Mouse (Mus musculus) spleen, embryonic (tissue): Measurements from ENCODE around the gene Ska3.

ENCODE experiments used
- CTCF ChIA-PET: fragments of 350-600 bp; sonication (Branson Sonifier 250); formaldehyde crosslinking; loops from one replicate; lab custom pipeline; 2022; lab: Charles Lee

Ska3 gene

GRCm38 (mm10) chr14:57797991-57798931 lies 27.7 kb downstream of the Ska3 start, which contains the start of gene Sap18:
Sap18 (plus strand) TSS chr14:57798180.
- CTCF ChIA-PET: interaction anchor here (1.0 kb wide), 1 partner anchor 54 kb away, joined by 3 read pairs; no protein-coding TSS in a partner anchor

DNA sequence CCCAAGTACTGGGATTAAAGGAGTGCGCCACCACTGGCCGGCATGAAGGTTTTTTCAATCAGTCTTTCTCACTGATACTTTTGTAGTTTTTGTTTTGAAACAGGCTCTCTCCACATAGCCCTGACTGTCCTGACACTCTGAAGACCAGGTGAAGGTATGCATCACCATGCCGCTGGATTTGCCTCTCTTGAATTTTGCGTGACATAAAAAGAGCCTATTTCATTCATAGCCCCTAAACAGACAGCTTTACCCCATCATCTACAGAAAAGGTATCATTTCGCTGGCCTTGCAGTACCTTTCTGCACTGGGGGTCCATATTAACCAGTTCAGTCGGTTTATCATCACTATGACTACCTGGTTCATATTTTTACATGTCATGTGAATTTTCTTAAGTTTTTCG lies 28.4 kb downstream of the Ska3 start:
- CTCF ChIA-PET: no interaction called here

DNA sequence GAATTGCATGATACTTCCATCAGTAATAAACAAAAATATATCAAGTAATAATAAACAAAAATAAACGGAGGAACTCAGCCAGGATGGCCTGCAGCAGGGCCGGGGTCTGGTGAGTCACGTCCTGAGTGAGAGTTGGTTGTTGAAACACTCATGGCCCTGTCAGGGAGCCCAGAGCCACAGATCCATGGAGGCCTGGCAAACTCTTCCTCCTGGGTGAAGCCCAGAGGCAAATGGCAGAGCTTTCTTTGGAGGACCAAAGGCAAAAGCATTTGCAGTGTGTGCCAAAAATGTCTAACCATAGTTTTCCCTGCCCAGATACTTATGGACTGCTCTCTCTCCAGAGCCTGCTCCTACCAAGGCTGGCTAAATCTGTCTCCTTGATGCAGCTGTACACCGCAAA lies 34.8 kb downstream of the Ska3 start:
- CTCF ChIA-PET: no interaction called here

DNA sequence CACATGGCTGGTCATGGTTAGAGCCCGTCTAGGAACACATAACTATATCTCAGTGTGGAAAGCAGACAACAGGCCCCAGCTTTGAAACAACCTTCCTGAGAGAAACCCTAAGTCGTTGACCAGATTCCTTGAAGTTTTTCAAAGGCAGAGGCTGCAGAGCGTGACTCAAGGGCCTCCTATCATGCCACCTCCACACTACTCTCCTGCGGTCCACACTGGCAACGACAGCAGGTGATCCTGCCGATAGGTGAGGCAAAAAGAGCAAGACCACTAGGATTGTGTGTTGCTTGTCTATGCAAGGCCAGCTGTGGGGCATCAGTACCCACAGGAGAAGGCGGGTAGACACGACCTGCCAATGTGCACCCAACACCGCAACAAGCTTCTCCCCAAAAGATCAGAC lies 36.2 kb downstream of the Ska3 start:
- CTCF ChIA-PET: no interaction called here

GRCm38 (mm10) chr14:57789311-57789710 lies 36.7 kb downstream of the Ska3 start:
- CTCF ChIA-PET: no interaction called here

- CTCF ChIA-PET: interaction anchor here (0.6 kb wide), 1 partner anchor 9 kb away, joined by 7 read pairs; no protein-coding TSS in a partner anchor
Observed at GRCm38 (mm10) chr14:57787406-57787805, 38.6 kb downstream of the Ska3 start.

DNA sequence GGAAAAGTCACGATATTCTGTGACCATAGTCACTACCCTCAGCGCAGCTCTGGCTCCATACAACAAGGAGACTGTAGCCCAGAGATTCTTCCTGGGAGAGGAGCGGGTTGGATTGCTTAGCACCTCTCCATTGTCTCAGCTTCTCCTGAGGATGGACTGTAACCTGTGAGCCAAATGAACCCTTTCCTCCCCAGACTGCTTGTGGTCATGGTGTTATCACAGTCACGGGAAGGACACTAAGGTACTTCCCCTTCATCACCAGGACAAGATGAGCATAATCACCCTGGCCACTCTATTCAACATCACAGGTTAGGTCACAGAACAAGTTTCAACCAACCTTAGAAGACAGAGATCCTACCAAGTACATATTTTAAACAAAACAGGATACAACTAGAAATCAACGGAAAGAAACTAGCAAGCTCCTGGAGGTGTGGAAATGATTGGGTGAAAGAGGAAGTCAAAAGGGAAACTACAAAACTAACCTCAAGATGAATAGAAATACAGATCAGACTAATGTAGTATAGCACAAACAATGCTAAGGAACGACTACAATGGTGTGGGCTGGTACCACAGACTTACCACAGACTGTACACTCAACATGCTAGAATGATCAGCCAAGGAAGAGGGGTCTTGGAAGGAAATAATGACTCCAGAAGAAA lies 53.7 kb downstream of the Ska3 start:
- CTCF ChIA-PET: interaction anchor here (0.7 kb wide), 1 partner anchor 13 kb away, joined by 3 read pairs; no protein-coding TSS in a partner anchor

DNA sequence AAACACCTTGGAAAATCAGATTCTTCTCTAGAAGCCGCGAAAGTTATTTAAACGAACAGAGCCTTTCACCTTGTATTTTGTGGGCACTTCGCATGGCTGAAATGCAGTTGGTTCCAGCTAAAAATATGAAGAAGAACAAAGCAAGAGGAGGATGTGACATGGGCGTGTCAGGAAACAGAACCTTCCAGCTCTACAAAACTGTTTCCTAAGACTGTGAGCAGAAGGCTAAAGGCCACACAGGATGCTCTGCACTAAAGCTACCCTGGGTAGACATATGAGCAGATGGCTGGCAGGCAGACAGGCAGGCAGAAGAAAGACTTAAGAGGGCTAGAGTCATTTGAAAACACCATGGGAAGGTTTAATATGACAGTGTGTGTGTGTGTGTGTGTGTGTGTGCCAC lies 56.9 kb downstream of the Ska3 start:
- CTCF ChIA-PET: interaction anchor here (0.6 kb wide), 1 partner anchor 41 kb away, joined by 6 read pairs; no protein-coding TSS in a partner anchor

DNA sequence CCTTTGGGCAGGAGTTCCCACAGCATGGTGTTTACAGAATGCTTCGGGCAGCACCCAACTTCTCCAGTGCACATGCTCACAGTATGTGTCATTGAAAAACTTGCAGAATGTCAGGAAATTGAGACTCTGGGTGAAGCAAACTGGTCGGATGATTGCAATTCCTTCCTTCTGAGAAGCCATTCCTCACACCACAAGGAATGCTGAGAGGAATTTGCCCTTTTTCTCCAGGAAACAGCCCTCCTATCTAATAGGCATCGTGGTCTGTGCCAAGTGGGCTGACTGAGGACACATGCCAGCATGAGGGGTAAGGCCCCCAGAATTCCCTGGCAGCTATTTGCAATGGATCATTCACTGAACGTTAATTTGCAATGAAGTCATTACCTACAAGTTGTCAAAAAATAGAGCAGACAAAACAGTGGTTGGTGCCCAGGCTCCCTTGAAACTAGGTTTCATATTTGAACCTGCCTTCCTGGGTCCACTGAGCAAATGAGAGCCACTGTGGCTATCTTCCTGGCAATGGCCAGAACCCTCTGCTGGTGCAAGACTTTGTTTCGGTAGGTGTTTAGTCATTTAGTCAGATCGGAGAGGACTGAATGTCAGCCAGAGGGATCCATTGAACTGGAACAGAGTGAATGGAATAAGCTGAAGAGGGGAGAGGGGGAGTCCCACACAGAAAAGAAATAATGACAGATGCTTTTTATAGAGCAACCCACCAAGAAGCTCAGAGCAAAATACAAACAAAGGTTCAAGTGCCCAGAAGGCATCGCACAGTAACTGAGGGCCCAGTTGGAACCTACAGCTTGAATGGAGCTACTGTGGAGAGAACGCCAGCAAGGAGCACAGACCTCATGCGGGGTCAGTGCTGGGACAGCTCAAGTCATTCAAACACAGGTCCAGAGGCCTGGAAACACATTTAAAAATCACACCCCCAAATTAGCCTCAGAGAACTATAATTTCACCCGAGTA lies 65.3 kb downstream of the Ska3 start:
- CTCF ChIA-PET: no interaction called here

DNA sequence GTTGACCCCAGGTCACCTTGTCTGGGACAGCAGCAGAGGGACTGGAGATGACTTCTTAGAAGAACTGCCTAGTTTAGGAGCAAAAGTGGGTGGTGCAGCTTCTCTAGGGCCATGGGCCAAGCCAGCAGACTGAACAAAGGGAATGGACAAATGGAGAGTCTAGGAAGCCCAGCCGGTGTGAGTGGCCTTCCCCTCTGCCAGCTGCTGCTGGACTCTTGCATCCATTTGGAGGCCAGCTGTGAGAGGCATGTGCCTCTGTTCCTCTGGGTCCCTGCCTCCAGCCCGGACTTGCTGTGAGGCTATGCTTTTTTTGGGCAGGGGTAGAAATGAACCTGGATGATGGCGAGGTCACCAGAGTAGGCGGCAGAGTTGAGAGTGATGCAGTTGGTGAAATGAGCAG lies 67.7 kb downstream of the Ska3 start, which contains the start of gene Lats2:
Gene Lats2, minus strand, starts transcription at position 152 of the 400 bp plus-strand sequence.
- CTCF ChIA-PET: interaction anchor here (0.8 kb wide), 1 partner anchor 13 kb away, joined by 3 read pairs; no protein-coding TSS in a partner anchor
